21 mouse cellular contexts compared by ENCODE assay signal in the genomic region with DNA sequence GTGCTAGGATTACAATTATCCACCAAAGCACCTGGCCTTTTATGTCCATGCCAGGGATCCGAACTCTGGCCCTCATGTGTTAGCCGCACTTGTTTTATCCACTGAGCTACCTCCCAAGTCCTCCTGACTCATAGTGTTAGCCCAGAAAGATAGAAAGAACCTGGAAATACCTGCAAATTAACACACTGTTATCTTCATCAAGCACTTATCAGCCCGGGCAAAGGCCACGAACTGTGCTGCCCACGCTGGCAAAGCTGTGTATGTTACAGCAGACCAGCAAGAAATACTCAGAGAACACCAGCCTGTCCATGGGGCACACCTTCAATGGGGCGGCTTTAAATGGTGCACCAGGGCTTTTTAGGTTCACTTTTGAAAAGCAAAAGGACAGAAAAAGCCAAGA.
"Had no signal": no experiment of that assay in that cellular context is flagged by ENCODE, and none has a peak within 500 bp of the region (broad histone marks: within the 10 kb centered on the region; RNA-seq: fewer than 3 reads in every experiment).

No protein-coding gene starts in this region.

- H3K27me3 ChIP-seq: liver, embryonic 15.5 days; lung, embryonic 15.5 days; megakaryocyte, embryonic 14.5 days; neural tube, embryonic 12.5 days had no signal

- H3K4me2 ChIP-seq: liver, embryonic 15.5 days; lung, embryonic 15.5 days; midbrain, embryonic 11.5 days; midbrain, embryonic 13.5 days; midbrain, embryonic 15.5 days; neural tube, embryonic 12.5 days had no signal

- ATAC-seq: liver, postnatal 0 days; lung, postnatal 0 days; midbrain, embryonic 13.5 days; midbrain, embryonic 15.5 days had no signal

- H3K36me3 ChIP-seq: midbrain, embryonic 15.5 days had no signal

- H3K9me3 ChIP-seq: liver, embryonic 15.5 days; lung, embryonic 15.5 days; midbrain, embryonic 13.5 days; midbrain, embryonic 15.5 days; neural tube, embryonic 12.5 days had no signal

- H3K9ac ChIP-seq: liver, embryonic 15.5 days; liver, postnatal 0 days; lung, embryonic 15.5 days; midbrain, embryonic 13.5 days; midbrain, embryonic 15.5 days; neural tube, embryonic 12.5 days had no signal

- DNase-seq: liver, postnatal 0 days; lung, adult 2 months; lung, postnatal 14 days; lung, postnatal 36 days; retina, postnatal 1 day; right cerebral cortex, adult 18-20 months; right cerebral cortex, postnatal 25 days; right cerebral cortex, postnatal 4 days; spleen, adult 18-20 months; thymus, adult 2 months; thymus, postnatal 25 days; thymus, postnatal 4 days had no signal

- H3K4me1 ChIP-seq: lung, embryonic 15.5 days; megakaryocyte, embryonic 14.5 days; midbrain, embryonic 13.5 days; midbrain, embryonic 15.5 days; neural tube, embryonic 12.5 days had no signal

- H3K4me3 ChIP-seq: liver, embryonic 15.5 days; lung, embryonic 15.5 days; megakaryocyte, embryonic 14.5 days; midbrain, embryonic 13.5 days; midbrain, embryonic 15.5 days; neural tube, embryonic 12.5 days had no signal

- H3K27ac ChIP-seq: liver, embryonic 15.5 days; lung, embryonic 15.5 days; macrophage; midbrain, embryonic 13.5 days; midbrain, embryonic 15.5 days; neural tube, embryonic 12.5 days had no signal
